ENCODE assay signal across 15 mouse cellular contexts in genomic region chr2:44017405-44018026, GRCm38 (mm10).
A peak's percentile ranks its signal among the peaks of the same experiment; 100 is the strongest.
DNase-seq lines count a peak whose midpoint lies in the region; ATAC-seq and TF ChIP-seq lines count a peak whose summit lies in the region.
"Had no signal": no experiment of that assay in that cellular context is flagged by ENCODE, and none has a peak within 500 bp of the region (broad histone marks: within the 10 kb centered on the region; RNA-seq: fewer than 3 reads in every experiment).

No protein-coding gene starts in this region.

- H3K4me2 ChIP-seq in embryonic facial prominence, embryonic 11.5 days (ENCODE audit: low read depth, low read length), result no peak overlapping the region
- H3K4me2 ChIP-seq in hindbrain, embryonic 13.5 days, result no peak overlapping the region
- no peak overlapping the region for H3K4me2 ChIP-seq in neural tube, embryonic 13.5 days
- H3K4me2 ChIP-seq in stomach, postnatal 0 days (replicated peaks; ENCODE audit: low read depth), result no peak overlapping the region
- H3K4me2 ChIP-seq: liver, embryonic 15.5 days had no signal

- no peak for TF ChIP-seq EP300 in stomach, postnatal 0 days (optimal IDR thresholded peaks at IDR 0.05)

- WGBS in embryonic facial prominence, embryonic 11.5 days, result 78% methylated on average over 14 of the region's 14 CpGs
- WGBS in embryonic facial prominence, embryonic 10.5 days, result 90% methylated on average over 14 of the region's 14 CpGs
- WGBS in hindbrain, embryonic 13.5 days, result 50% methylated on average over 14 of the region's 14 CpGs
- 49% methylated on average over 14 of the region's 14 CpGs for WGBS in neural tube, embryonic 13.5 days
- 84% methylated on average over 14 of the region's 14 CpGs for WGBS in stomach, postnatal 0 days

- intact Hi-C loops in heart, postnatal 25 days (cut with DNase I), result no loop called here

- peak; percentile 59; the same call in 1 of the 2 replicates for ATAC-seq in embryonic facial prominence, embryonic 11.5 days (replicated peaks; ENCODE audit: insufficient number of reproducible peaks, low FRiP score, low TSS enrichment, low read depth)
- peak; percentile 80 for ATAC-seq in hindbrain, embryonic 13.5 days (ENCODE audit: low FRiP score)
- ATAC-seq in neural tube, embryonic 13.5 days (ENCODE audit: low read depth), result peak; percentile 93
- ATAC-seq in stomach, postnatal 0 days (ENCODE audit: low FRiP score, low TSS enrichment), result no peak
- ATAC-seq: intestine, embryonic 16.5 days had no signal

- no peak overlapping the region for H3K27ac ChIP-seq in embryonic facial prominence, embryonic 11.5 days (replicated peaks; ENCODE audit: low read depth, low read length)
- H3K27ac ChIP-seq in embryonic facial prominence, embryonic 10.5 days (replicated peaks), result no peak overlapping the region
- H3K27ac ChIP-seq in hindbrain, embryonic 13.5 days, result peak overlapping the region; percentile 13; the same call in 1 of the 2 replicates
- 0 out of 2 replicates have a peak overlapping the region, but pooled peaks have one; percentile 13 for H3K27ac ChIP-seq in neural tube, embryonic 13.5 days (replicated peaks)
- no peak overlapping the region for H3K27ac ChIP-seq in layer of hippocampus, adult 2 months
- no peak overlapping the region for H3K27ac ChIP-seq in stomach, postnatal 0 days (replicated peaks)
- H3K27ac ChIP-seq: liver, embryonic 15.5 days had no signal

- no peak overlapping the region for H3K9ac ChIP-seq in embryonic facial prominence, embryonic 11.5 days (replicated peaks; ENCODE audit: low read length)
- H3K9ac ChIP-seq in hindbrain, embryonic 13.5 days, result no peak overlapping the region
- H3K9ac ChIP-seq in neural tube, embryonic 13.5 days, result no peak overlapping the region
- no peak overlapping the region for H3K9ac ChIP-seq in stomach, postnatal 0 days (ENCODE audit: low read length)
- H3K9ac ChIP-seq: liver, embryonic 15.5 days had no signal

- no peaks in the 10 kb centered on the region for H3K36me3 ChIP-seq in embryonic facial prominence, embryonic 11.5 days (replicated peaks; ENCODE audit: control insufficient read depth, insufficient read depth, low read depth, low read length)
- no peaks in the 10 kb centered on the region for H3K36me3 ChIP-seq in embryonic facial prominence, embryonic 10.5 days (replicated peaks)
- H3K36me3 ChIP-seq in hindbrain, embryonic 13.5 days, result no peaks in the 10 kb centered on the region
- H3K36me3 ChIP-seq in neural tube, embryonic 13.5 days, result no peaks in the 10 kb centered on the region
- no peaks in the 10 kb centered on the region for H3K36me3 ChIP-seq in stomach, postnatal 0 days (ENCODE audit: control insufficient read depth, insufficient read depth, low read length)
- H3K36me3 ChIP-seq: liver, embryonic 15.5 days had no signal

- no peaks in the 10 kb centered on the region for H3K9me3 ChIP-seq in embryonic facial prominence, embryonic 11.5 days (replicated peaks; ENCODE audit: control insufficient read depth, low read length)
- H3K9me3 ChIP-seq in embryonic facial prominence, embryonic 10.5 days, result no peaks in the 10 kb centered on the region
- H3K9me3 ChIP-seq in hindbrain, embryonic 13.5 days, result no peaks in the 10 kb centered on the region
- no peaks in the 10 kb centered on the region for H3K9me3 ChIP-seq in neural tube, embryonic 13.5 days
- no peaks in the 10 kb centered on the region for H3K9me3 ChIP-seq in stomach, postnatal 0 days (ENCODE audit: control insufficient read depth, low read length)
- H3K9me3 ChIP-seq: liver, embryonic 15.5 days had no signal

- no peaks in the 10 kb centered on the region for H3K27me3 ChIP-seq in embryonic facial prominence, embryonic 11.5 days (ENCODE audit: control insufficient read depth, insufficient read depth, low read length)
- H3K27me3 ChIP-seq in embryonic facial prominence, embryonic 10.5 days (replicated peaks; ENCODE audit: low read depth, poor library complexity, severe bottlenecking), result no peaks in the 10 kb centered on the region
- no peaks in the 10 kb centered on the region for H3K27me3 ChIP-seq in hindbrain, embryonic 13.5 days
- no peaks in the 10 kb centered on the region for H3K27me3 ChIP-seq in neural tube, embryonic 13.5 days
- no peaks in the 10 kb centered on the region for H3K27me3 ChIP-seq in stomach, postnatal 0 days (ENCODE audit: control insufficient read depth, insufficient read depth, low read length)
- H3K27me3 ChIP-seq: liver, embryonic 15.5 days had no signal

- H3K4me1 ChIP-seq in embryonic facial prominence, embryonic 11.5 days (ENCODE audit: control insufficient read depth, insufficient read depth, low read length), result no peaks in the 10 kb centered on the region
- H3K4me1 ChIP-seq in embryonic facial prominence, embryonic 10.5 days, result no peaks in the 10 kb centered on the region
- H3K4me1 ChIP-seq in hindbrain, embryonic 13.5 days (replicated peaks), result peaks cover 11% of the 10 kb centered on the region
- H3K4me1 ChIP-seq in neural tube, embryonic 13.5 days (replicated peaks), result peaks cover 9% of the 10 kb centered on the region; the same call in 1 of the 2 replicates
- no peaks in the 10 kb centered on the region for H3K4me1 ChIP-seq in stomach, postnatal 0 days (replicated peaks; ENCODE audit: control insufficient read depth, insufficient read depth)
- H3K4me1 ChIP-seq: liver, embryonic 15.5 days had no signal

- no peak for DNase-seq in embryonic facial prominence, embryonic 11.5 days (ENCODE audit: low spot score)
- no peak for DNase-seq in embryonic facial prominence, embryonic 10.5 days (ENCODE audit: low spot score)
- DNase-seq in cerebellum, adult 9-10 months, result peak; percentile 87
- no peak for DNase-seq in layer of hippocampus, adult 2 months (ENCODE audit: low spot score in 2 of 2)
- DNase-seq in heart, postnatal 25 days (ENCODE audit: low spot score), result no peak
- no peak for DNase-seq in stomach, postnatal 0 days (ENCODE audit: low spot score)
- DNase-seq: adrenal gland, postnatal 25 days; gastrocnemius, postnatal 14 days; kidney, postnatal 14 days; spleen, adult 18-20 months had no signal

- H3K4me3 ChIP-seq in embryonic facial prominence, embryonic 11.5 days (ENCODE audit: low read depth, low read length), result no peak overlapping the region
- no peak overlapping the region for H3K4me3 ChIP-seq in embryonic facial prominence, embryonic 10.5 days
- H3K4me3 ChIP-seq in hindbrain, embryonic 13.5 days, result no peak overlapping the region
- H3K4me3 ChIP-seq in neural tube, embryonic 13.5 days, result no peak overlapping the region
- no peak overlapping the region for H3K4me3 ChIP-seq in layer of hippocampus, adult 2 months
- H3K4me3 ChIP-seq in stomach, postnatal 0 days (ENCODE audit: low read depth, low read length), result no peak overlapping the region
- H3K4me3 ChIP-seq: erythroblast, embryonic 14.5 days; liver, embryonic 15.5 days had no signal

- no peak for TF ChIP-seq CTCF in layer of hippocampus, adult 2 months (conservative IDR thresholded peaks at IDR 0.05)
- no peak for TF ChIP-seq CTCF in stomach, postnatal 0 days (IDR thresholded peaks at IDR 0.05; ENCODE audit: low read depth)

Comparison
In these comparisons a context has a peak if more than half of its experiments do, and no peak if none do; other contexts are left out.
1. H3K27ac ChIP-seq: peak in hindbrain, embryonic 13.5 days (single experiment) and neural tube, embryonic 13.5 days (single experiment); none in embryonic facial prominence, embryonic 11.5 days (single experiment), embryonic facial prominence, embryonic 10.5 days (single experiment), layer of hippocampus, adult 2 months (single experiment) and stomach, postnatal 0 days (single experiment).